Mouse (Mus musculus) spleen, adult 2 months (tissue): ENCODE results near the gene Cryba1. TPM values are rescaled to one million over a fixed set of nuclear protein-coding genes. Genes with fewer than 3 reads are reported as not detected.

Experiments
- DNase-seq, 2 experiments: peaks; one replicate each; pipeline versions ENCODE4 v3.0.0 to v3.0.0-alpha.2; 2012 to 2021; ENCODE audit warnings: low spot score in 2 of 2, low read depth in 1 of 2
- H3K27ac ChIP-seq: fragments of 200-500 bp; 2 replicates; pipeline ENCODE4 v1.5.1; 2012; ENCODE audit warnings: low read length, inconsistent platforms; ENCODE audit not compliant: insufficient read depth
- H3K27me3 ChIP-seq: fragments of 200-500 bp; 2 replicates; pipeline ENCODE4 v1.6.1; 2012; ENCODE audit warnings: mild to moderate bottlenecking, moderate library complexity, low read length, inconsistent platforms; ENCODE audit not compliant: control insufficient read depth, insufficient read depth
- H3K36me3 ChIP-seq: fragments of 200-500 bp; 2 replicates; pipeline ENCODE4 v1.6.1; 2012; ENCODE audit warnings: mild to moderate bottlenecking, low read length, inconsistent platforms; ENCODE audit not compliant: control insufficient read depth, insufficient read depth
- H3K4me1 ChIP-seq: fragments of 200-500 bp; 2 replicates; pipeline ENCODE4 v1.6.1; 2011; ENCODE audit warnings: inconsistent platforms; ENCODE audit not compliant: control insufficient read depth, insufficient read depth, insufficient read length
- H3K4me3 ChIP-seq: fragments of 200-500 bp; 2 replicates; pipeline ENCODE4 v1.5.1; 2011; ENCODE audit warnings: mild to moderate bottlenecking, inconsistent platforms; ENCODE audit not compliant: insufficient read depth, insufficient read length; ENCODE audit errors: extremely low read depth
- CTCF ChIP-seq: fragments of 200-500 bp; IDR thresholded peaks from 2 replicates; pipeline ENCODE4 v1.5.1; 2011; ENCODE audit warnings: mild to moderate bottlenecking, inconsistent platforms; ENCODE audit not compliant: insufficient read depth, insufficient read length, insufficient replicate concordance; ENCODE audit errors: extremely low read depth
- POLR2A ChIP-seq: fragments of 200-500 bp; IDR thresholded peaks from 2 replicates; pipeline ENCODE4 v1.6.1; 2011; ENCODE audit warnings: low read depth, low read length, inconsistent platforms
- WGBS: fragments of 180-500 bp; shearing (Covaris S2); methylation state at CpG from one replicate; pipeline ENCODE4 v1.1.7; 2018; 5-methylcytosine and 5-hydroxymethylcytosine counted together
- polyA plus RNA-seq: library from polyadenylated mRNA; depleted of rRNA; stranded (reverse); fragments of >200 nt; gene quantifications from 2 replicates; pipeline ENCODE4 v1.2.3, GENCODE M21; 2012

Gene Cryba1
- polyA plus RNA-seq, 1 experiment: not detected

GRCm38 (mm10) chr11:77724766-77725165 is 317 bp downstream of the Cryba1 start:
- no peak for DNase-seq
- Histone ChIP-seq H3K36me3 (no peaks in the 10 kb centered on the region), H3K27me3 (no peaks in the 10 kb centered on the region), H3K4me3 (no peak overlapping the region), H3K27ac (no peak overlapping the region), H3K4me1 (no peaks in the 10 kb centered on the region)
- TF ChIP-seq POLR2A: no peak
- no peak for TF ChIP-seq CTCF
- 86% methylated on average over 7 of the region's 7 CpGs for WGBS

DNA sequence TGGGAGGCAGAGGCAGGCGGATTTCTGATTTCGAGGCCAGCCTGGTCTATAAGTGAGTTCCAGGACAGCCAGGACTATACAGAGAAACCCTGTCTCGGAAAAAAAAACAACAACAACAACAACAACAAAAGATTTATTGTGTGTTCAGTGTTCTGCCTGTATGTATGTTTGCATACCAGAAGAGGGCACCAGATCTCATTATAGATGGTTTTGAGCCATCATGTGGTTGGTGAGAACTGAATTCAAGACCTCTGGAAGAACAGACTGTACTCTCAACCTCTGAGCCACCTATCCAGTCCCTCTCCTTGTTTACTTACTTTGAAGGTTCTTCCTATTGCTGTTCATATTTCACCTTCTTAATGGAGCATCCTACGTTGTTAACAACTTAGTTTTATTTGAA is 3.7 kb downstream of the Cryba1 start:
- Histone ChIP-seq H3K4me3 (no peak overlapping the region), H3K4me1 (no peaks in the 10 kb centered on the region), H3K27ac (no peak overlapping the region), H3K36me3 (no peaks in the 10 kb centered on the region), H3K27me3 (no peaks in the 10 kb centered on the region)
- WGBS: 89% methylated on average over 4 of the region's 4 CpGs
- TF ChIP-seq CTCF (no peak), POLR2A (no peak)
- no peak for DNase-seq

DNA sequence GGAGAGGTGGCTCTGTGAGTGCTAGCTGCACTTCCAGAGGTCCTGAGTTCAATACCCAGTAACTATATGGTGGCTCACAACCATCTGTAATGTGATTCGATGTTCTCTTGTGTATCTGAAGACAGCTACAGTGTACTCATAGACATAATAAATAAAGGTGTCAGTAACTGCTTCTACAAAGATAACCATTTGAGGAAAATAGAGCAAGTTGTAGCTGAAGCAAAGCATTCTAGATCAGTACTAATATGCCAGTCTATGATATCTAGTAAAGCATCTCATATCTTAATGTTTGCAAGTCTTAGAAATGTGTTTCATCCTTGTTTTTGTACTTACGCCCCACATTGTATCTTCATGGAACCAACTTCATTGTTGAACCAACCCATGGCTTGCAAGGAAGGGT is 6.0 kb downstream of the Cryba1 start:
- Histone ChIP-seq H3K27ac (no peak overlapping the region), H3K4me1 (no peaks in the 10 kb centered on the region), H3K27me3 (no peaks in the 10 kb centered on the region), H3K36me3 (no peaks in the 10 kb centered on the region), H3K4me3 (no peak overlapping the region)
- WGBS: 94% methylated on average over 2 of the region's 2 CpGs
- TF ChIP-seq CTCF (no peak), POLR2A (no peak)
- DNase-seq: no peak

DNA sequence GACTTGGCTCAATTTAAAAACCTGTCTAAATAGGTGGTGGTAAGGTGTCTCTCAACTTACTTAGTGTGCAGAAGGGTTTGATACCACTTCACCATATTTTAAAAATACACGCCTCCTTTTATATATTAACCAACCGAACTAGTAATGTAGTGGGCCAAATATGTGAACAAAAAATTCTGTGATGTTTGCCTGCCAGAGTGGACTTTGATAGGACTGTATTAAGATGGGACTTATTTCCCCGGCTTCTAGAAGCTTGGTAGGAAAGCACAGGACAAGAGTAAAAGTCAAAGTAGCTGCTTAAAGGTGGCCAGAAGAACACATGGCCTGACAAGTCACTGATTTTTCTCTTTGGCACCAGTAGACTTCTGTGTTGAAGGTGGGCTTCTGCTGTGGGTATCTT is 11.3 kb downstream of the Cryba1 start:
- TF ChIP-seq POLR2A (no peak), CTCF (no peak)
- H3K4me3 ChIP-seq: no peak overlapping the region
- no peaks in the 10 kb centered on the region for H3K4me1 ChIP-seq
- WGBS: 97% methylated on average over 3 of the region's 3 CpGs
- H3K36me3 ChIP-seq: peaks cover 10% of the 10 kb centered on the region
- H3K27me3 ChIP-seq: no peaks in the 10 kb centered on the region
- H3K27ac ChIP-seq: no peak overlapping the region
- DNase-seq: no peak

DNA sequence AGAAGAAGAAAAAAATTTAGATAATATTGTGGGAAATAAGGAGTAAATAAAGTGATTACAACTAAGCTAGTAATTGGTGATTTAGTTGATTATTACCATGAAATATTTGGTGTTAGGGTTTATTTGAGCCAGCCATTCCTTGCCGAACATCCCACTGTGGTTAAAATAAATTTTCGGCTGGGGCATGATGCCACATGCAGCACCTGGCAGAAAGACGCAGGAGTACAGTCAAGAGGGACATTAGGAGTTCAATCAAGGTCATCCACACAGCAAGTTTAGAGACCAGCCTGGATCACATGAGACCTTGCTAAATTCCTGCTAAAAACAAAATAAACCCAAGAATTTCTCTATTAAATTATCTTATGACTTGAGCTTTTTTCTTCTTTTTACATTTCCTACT is 16.0 kb downstream of the Cryba1 start:
- no peaks in the 10 kb centered on the region for H3K27me3 ChIP-seq
- DNase-seq: no peak
- 81% methylated on average over 3 of the region's 3 CpGs for WGBS
- H3K27ac ChIP-seq: no peak overlapping the region; the same call in 1 of the 2 replicates
- H3K4me1 ChIP-seq: no peaks in the 10 kb centered on the region
- H3K4me3 ChIP-seq: no peak overlapping the region
- no peak for TF ChIP-seq CTCF
- no peak for TF ChIP-seq POLR2A
- peaks cover 17% of the 10 kb centered on the region for H3K36me3 ChIP-seq

GRCm38 (mm10) chr11:77705920-77706319 is 19.2 kb downstream of the Cryba1 start:
- no peaks in the 10 kb centered on the region for H3K4me1 ChIP-seq
- no peak for DNase-seq
- H3K4me3 ChIP-seq: no peak overlapping the region
- no peaks in the 10 kb centered on the region for H3K27me3 ChIP-seq
- no peak overlapping the region for H3K27ac ChIP-seq
- H3K36me3 ChIP-seq: peaks cover 14% of the 10 kb centered on the region
- 78% methylated on average over 3 of the region's 3 CpGs for WGBS
- TF ChIP-seq POLR2A (no peak), CTCF (no peak)

DNA sequence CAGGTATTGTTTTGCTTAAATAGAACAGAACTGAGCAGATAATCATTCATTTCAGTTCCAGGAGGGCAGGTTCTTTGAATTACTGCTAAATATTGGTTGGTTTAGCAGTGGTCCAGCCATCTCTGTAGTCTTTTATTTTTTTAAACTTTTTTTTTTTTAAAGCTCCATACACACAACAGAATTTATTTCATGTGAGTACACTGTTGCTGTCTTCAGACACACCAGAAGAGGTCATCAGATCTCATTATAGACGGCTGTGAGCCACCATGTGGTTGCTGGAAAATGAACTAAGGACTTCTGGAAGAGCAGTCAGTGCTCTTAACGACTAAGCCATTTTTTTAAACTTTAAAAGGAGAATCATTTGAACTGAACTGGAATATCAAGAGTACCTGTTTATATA is 27.9 kb downstream of the Cryba1 start:
- TF ChIP-seq POLR2A: no peak
- no peak overlapping the region for H3K4me3 ChIP-seq
- H3K27ac ChIP-seq: no peak overlapping the region
- peaks cover 14% of the 10 kb centered on the region for H3K36me3 ChIP-seq
- no peaks in the 10 kb centered on the region for H3K27me3 ChIP-seq
- WGBS: 19% methylated on average over 2 of the region's 2 CpGs
- no peak for DNase-seq
- H3K4me1 ChIP-seq: no peaks in the 10 kb centered on the region
